Mouse (Mus musculus) embryonic facial prominence, embryonic 11.5 days (tissue): ENCODE results near the gene Msx1. TPM values are rescaled to one million over a fixed set of nuclear protein-coding genes. Genes with fewer than 3 reads are reported as not detected.

Source experiments
- ATAC-seq: fragments of 200-750 bp; cut with Nextera tagmentation; replicated peaks from 2 replicates; pipeline ENCODE4 v1.8.0; 2017; ENCODE audit warnings: low read depth; ENCODE audit not compliant: insufficient number of reproducible peaks, low FRiP score, low TSS enrichment
- DNase-seq: peaks from one replicate; pipeline ENCODE4 v3.0.0-alpha.2; 2015; ENCODE audit warnings: low spot score
- H3K27ac ChIP-seq: fragments of 300-500 bp; sonication (generic); replicated peaks from 2 replicates; pipeline ENCODE4 v1.5.1; 2014; ENCODE audit warnings: mild to moderate bottlenecking, low read depth, low read length, control low read depth
- H3K27me3 ChIP-seq: fragments of 300-500 bp; sonication (generic); 2 replicates; pipeline ENCODE4 v1.6.1; 2014; ENCODE audit warnings: mild to moderate bottlenecking, low read length, moderate library complexity, mixed read lengths; ENCODE audit not compliant: control insufficient read depth, insufficient read depth
- H3K36me3 ChIP-seq: fragments of 300-500 bp; sonication (generic); replicated peaks from 2 replicates; pipeline ENCODE4 v1.6.1; 2014; ENCODE audit warnings: low read depth, mild to moderate bottlenecking, low read length, moderate library complexity, mixed read lengths; ENCODE audit not compliant: control insufficient read depth, insufficient read depth
- H3K4me1 ChIP-seq: fragments of 300-500 bp; sonication (generic); 2 replicates; pipeline ENCODE4 v1.6.1; 2014; ENCODE audit warnings: low read length, mixed read lengths; ENCODE audit not compliant: control insufficient read depth, insufficient read depth
- H3K4me2 ChIP-seq: fragments of 300-500 bp; sonication (generic); 2 replicates; pipeline ENCODE4 v1.6.1; 2014; ENCODE audit warnings: low read depth, mild to moderate bottlenecking, control low read depth, low read length, moderate library complexity
- H3K4me3 ChIP-seq: fragments of 300-500 bp; sonication (generic); 2 replicates; pipeline ENCODE4 v1.5.1; 2014; ENCODE audit warnings: low read depth, low read length, control low read depth
- H3K9ac ChIP-seq: fragments of 300-500 bp; sonication (generic); replicated peaks from 2 replicates; pipeline ENCODE4 v1.6.1; 2014; ENCODE audit warnings: mild to moderate bottlenecking, control low read depth, low read length
- H3K9me3 ChIP-seq: fragments of 300-500 bp; sonication (generic); replicated peaks from 2 replicates; pipeline ENCODE4 v1.6.1; 2016; ENCODE audit warnings: mild to moderate bottlenecking, low read length, inconsistent platforms, mixed read lengths; ENCODE audit not compliant: control insufficient read depth
- WGBS: fragments of 180-500 bp; shearing (Covaris S2); extraction: QIAGEN DNeasy Blood & Tissue Kit; methylation state at CpG from one replicate; pipeline ENCODE4 v1.1.7; 2014; 5-methylcytosine and 5-hydroxymethylcytosine counted together
- polyA plus RNA-seq: library from polyadenylated mRNA; unstranded; fragments of >200 nt; fragmentation: Nextera tagmentation; extraction: Ambion mirVana; gene quantifications from 2 replicates; pipeline ENCODE4 v1.2.1, GENCODE M21; 2014

Gene Msx1
- 330 and 367 TPM in 2 replicates for polyA plus RNA-seq

GRCm38 (mm10) chr5:37824461-37824795, at the start of gene Msx1:
Msx1 (minus strand) TSS chr5:37824583.
- peak; percentile 96 for DNase-seq
- Histone ChIP-seq H3K36me3 (no peaks in the 10 kb centered on the region), H3K4me1 (peaks cover 5% of the 10 kb centered on the region; the same call in 1 of the 2 replicates), H3K27ac (peak within 1 kb of the TSS; percentile 88), H3K9me3 (no peaks in the 10 kb centered on the region), H3K9ac (peak within 1 kb of the TSS; percentile 87), H3K27me3 (peaks cover 30% of the 10 kb centered on the region), H3K4me2 (peak within 1 kb of the TSS; percentile 82), H3K4me3 (peak within 1 kb of the TSS; percentile 72)
- WGBS = under 1% methylated on average over 37 of the region's 37 CpGs
- peak; percentile 84 for ATAC-seq

GRCm38 (mm10) chr5:37865471-37865870, 41.1 kb upstream of the Msx1 start:
- no peaks in the 10 kb centered on the region for H3K27me3 ChIP-seq
- no peaks in the 10 kb centered on the region for H3K36me3 ChIP-seq
- ATAC-seq (no peak), DNase-seq (no peak)
- H3K27ac ChIP-seq = no peak overlapping the region
- WGBS = 85% methylated on average over 6 of the region's 6 CpGs
- no peak overlapping the region for H3K4me2 ChIP-seq
- H3K4me3 ChIP-seq = no peak overlapping the region
- H3K4me1 ChIP-seq = no peaks in the 10 kb centered on the region
- H3K9me3 ChIP-seq = no peaks in the 10 kb centered on the region
- H3K9ac ChIP-seq = no peak overlapping the region

DNA sequence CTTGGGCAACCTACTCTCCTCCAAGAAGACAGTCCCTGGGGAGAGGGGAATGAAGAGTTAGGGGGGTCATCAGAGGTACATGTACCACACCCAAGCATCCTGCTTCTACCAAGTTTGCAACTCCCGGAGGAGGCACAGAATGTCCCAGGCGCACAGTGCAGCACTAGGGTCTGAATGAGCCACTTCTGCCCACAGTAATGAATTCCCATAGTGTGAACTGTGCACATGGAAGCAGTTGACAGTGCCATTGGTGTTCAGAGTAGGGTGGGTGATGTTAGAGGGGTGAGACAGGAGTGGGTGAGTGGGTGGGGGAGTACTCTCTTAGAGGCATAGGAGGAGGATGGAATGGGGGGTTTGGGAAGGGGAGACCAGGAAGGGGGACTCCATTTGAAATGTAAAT, 39.9 kb upstream of the Msx1 start:
- no peaks in the 10 kb centered on the region for H3K36me3 ChIP-seq
- H3K9ac ChIP-seq = no peak overlapping the region
- 89% methylated on average over 2 of the region's 2 CpGs for WGBS
- H3K9me3 ChIP-seq = no peaks in the 10 kb centered on the region
- H3K4me2 ChIP-seq = no peak overlapping the region
- no peak overlapping the region for H3K4me3 ChIP-seq
- H3K27me3 ChIP-seq = no peaks in the 10 kb centered on the region
- H3K27ac ChIP-seq = no peak overlapping the region
- ATAC-seq (0 out of 2 replicates have a peak, but pooled peaks have one; percentile 61), DNase-seq (no peak)
- no peaks in the 10 kb centered on the region for H3K4me1 ChIP-seq

GRCm38 (mm10) chr5:37860846-37861245, 36.5 kb upstream of the Msx1 start:
- WGBS = 79% methylated on average over 6 of the region's 6 CpGs
- H3K36me3 ChIP-seq = no peaks in the 10 kb centered on the region
- no peak overlapping the region for H3K4me3 ChIP-seq
- DNase-seq (no peak), ATAC-seq (no peak)
- no peak overlapping the region for H3K9ac ChIP-seq
- no peak overlapping the region for H3K27ac ChIP-seq
- H3K27me3 ChIP-seq = no peaks in the 10 kb centered on the region
- no peak overlapping the region for H3K4me2 ChIP-seq
- no peaks in the 10 kb centered on the region for H3K4me1 ChIP-seq
- H3K9me3 ChIP-seq = no peaks in the 10 kb centered on the region

DNA sequence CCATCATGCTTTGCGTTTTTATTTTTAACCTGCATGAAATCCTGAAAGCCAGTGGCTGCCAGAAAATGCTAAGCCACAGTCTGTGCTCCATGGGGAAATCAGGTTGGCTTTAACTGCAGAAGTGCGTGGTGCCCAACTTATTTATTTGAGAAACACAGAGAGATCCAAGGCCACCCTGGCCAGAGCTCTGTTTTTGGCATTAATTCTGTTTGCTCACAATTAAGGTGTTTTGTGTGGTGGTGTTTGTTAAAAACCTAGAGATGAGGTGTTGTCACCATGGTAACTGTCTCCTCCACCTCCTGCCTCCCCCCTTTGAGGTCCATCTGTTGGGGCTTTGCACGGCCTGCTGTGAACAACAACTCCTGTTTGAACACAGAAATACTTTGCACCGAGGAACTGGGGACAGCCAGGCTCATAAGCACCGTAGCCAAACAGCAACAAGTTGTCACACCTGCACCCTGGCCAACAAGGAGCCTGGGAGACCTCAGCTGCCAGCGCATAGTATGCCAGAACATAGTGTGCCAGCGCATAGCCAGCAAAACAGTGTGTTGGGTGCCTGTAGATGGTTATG, 35.9 kb upstream of the Msx1 start:
- WGBS = 66% methylated on average over 7 of the region's 7 CpGs
- H3K4me1 ChIP-seq = no peaks in the 10 kb centered on the region
- H3K4me3 ChIP-seq = no peak overlapping the region
- no peak for ATAC-seq
- H3K9ac ChIP-seq = no peak overlapping the region
- no peaks in the 10 kb centered on the region for H3K9me3 ChIP-seq
- H3K27me3 ChIP-seq = no peaks in the 10 kb centered on the region
- no peak overlapping the region for H3K27ac ChIP-seq
- H3K4me2 ChIP-seq = no peak overlapping the region
- no peaks in the 10 kb centered on the region for H3K36me3 ChIP-seq
- no peak for DNase-seq

- H3K4me3 ChIP-seq = no peak overlapping the region
- no peaks in the 10 kb centered on the region for H3K36me3 ChIP-seq
- H3K27ac ChIP-seq = no peak overlapping the region
- DNase-seq = no peak
- H3K9me3 ChIP-seq = no peaks in the 10 kb centered on the region
- 48% methylated on average over 14 of the region's 14 CpGs for WGBS
- ATAC-seq = no peak
- H3K9ac ChIP-seq = no peak overlapping the region
- no peak overlapping the region for H3K4me2 ChIP-seq
- no peaks in the 10 kb centered on the region for H3K4me1 ChIP-seq
- H3K27me3 ChIP-seq = no peaks in the 10 kb centered on the region
Measured at GRCm38 (mm10) chr5:37857763-37858545, 33.6 kb upstream of the Msx1 start.

GRCm38 (mm10) chr5:37856057-37856456, 31.7 kb upstream of the Msx1 start:
- DNase-seq = no peak
- no peaks in the 10 kb centered on the region; the same call in 1 of the 2 replicates for H3K27me3 ChIP-seq
- H3K4me2 ChIP-seq = no peak overlapping the region
- H3K36me3 ChIP-seq = no peaks in the 10 kb centered on the region
- no peaks in the 10 kb centered on the region for H3K9me3 ChIP-seq
- no peak for ATAC-seq
- no peak overlapping the region for H3K9ac ChIP-seq
- 63% methylated on average over 5 of the region's 5 CpGs for WGBS
- no peak overlapping the region for H3K27ac ChIP-seq
- H3K4me1 ChIP-seq = no peaks in the 10 kb centered on the region
- no peak overlapping the region for H3K4me3 ChIP-seq

DNA sequence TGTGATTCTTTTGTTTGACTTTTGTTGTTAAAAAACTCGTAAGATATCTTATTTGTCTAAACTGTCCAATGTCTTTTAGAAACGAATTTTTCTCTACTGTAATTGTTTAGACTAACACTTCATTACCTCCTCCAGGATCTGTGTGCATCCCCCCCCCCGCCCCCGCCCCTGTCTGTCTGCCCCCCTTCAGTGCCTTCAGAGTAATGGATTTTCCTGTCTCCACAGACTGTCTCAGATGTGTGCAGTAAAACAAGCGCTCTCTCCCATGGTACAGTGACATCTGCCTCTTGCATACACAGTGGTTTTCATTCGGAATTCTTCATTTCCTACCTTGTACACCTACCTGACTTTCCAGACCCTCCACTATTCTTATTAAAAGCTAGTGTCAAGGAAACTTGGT, 29.9 kb upstream of the Msx1 start:
- 78% methylated on average over 6 of the region's 6 CpGs for WGBS

More for the DNA sequence above, 29.9 kb upstream of the Msx1 start:
- Histone ChIP-seq H3K27me3 (no peaks in the 10 kb centered on the region; the same call in 1 of the 2 replicates), H3K4me3 (no peak overlapping the region), H3K4me2 (no peak overlapping the region), H3K27ac (no peak overlapping the region), H3K36me3 (no peaks in the 10 kb centered on the region), H3K9ac (no peak overlapping the region), H3K4me1 (no peaks in the 10 kb centered on the region), H3K9me3 (no peaks in the 10 kb centered on the region)
- DNase-seq = no peak
- ATAC-seq = no peak
